Mouse (Mus musculus) NIH3T3 (cell line): ENCODE measurements around the gene Erp29.
A peak's percentile ranks its signal among the peaks of the same experiment; 100 is the strongest.

Source experiments
- DNase-seq: peaks from one replicate; pipeline ENCODE4 v3.0.0-alpha.2; 2012; ENCODE audit warnings: low read depth

The Erp29 gene

GRCm38 (mm10) chr5:121449976-121450375 lies 2.3 kb downstream of the Erp29 start:
- DNase-seq, result peak; percentile 85

- peak; percentile 52 for DNase-seq
Measured at GRCm38 (mm10) chr5:121448450-121448849, 3.9 kb downstream of the Erp29 start.

GRCm38 (mm10) chr5:121444870-121445269 lies 7.4 kb downstream of the Erp29 start:
- no peak for DNase-seq

GRCm38 (mm10) chr5:121443548-121443947 lies 8.8 kb downstream of the Erp29 start:
- DNase-seq, result peak; percentile 63

GRCm38 (mm10) chr5:121438756-121439155 lies 13.6 kb downstream of the Erp29 start:
- no peak for DNase-seq

GRCm38 (mm10) chr5:121438131-121438530 lies 14.2 kb downstream of the Erp29 start:
- peak; percentile 24 for DNase-seq

GRCm38 (mm10) chr5:121428954-121429353 lies 23.4 kb downstream of the Erp29 start:
- DNase-seq, result no peak

- no peak for DNase-seq
Measured at GRCm38 (mm10) chr5:121423297-121423696, 29.0 kb downstream of the Erp29 start.

- DNase-seq, result no peak
Measured at GRCm38 (mm10) chr5:121422787-121423186, 29.5 kb downstream of the Erp29 start.

GRCm38 (mm10) chr5:121420721-121421120 lies 31.6 kb downstream of the Erp29 start:
- no peak for DNase-seq

GRCm38 (mm10) chr5:121410975-121411374 lies 41.3 kb downstream of the Erp29 start:
- DNase-seq, result no peak

- no peak for DNase-seq
Measured at GRCm38 (mm10) chr5:121407856-121408255, 44.5 kb downstream of the Erp29 start.

GRCm38 (mm10) chr5:121400849-121401248 lies 51.5 kb downstream of the Erp29 start:
- DNase-seq, result no peak

- no peak for DNase-seq
Measured at GRCm38 (mm10) chr5:121400064-121400463, 52.2 kb downstream of the Erp29 start.

GRCm38 (mm10) chr5:121399540-121399939 lies 52.8 kb downstream of the Erp29 start:
- DNase-seq, result peak; percentile 61

- no peak for DNase-seq
Measured at GRCm38 (mm10) chr5:121398965-121399462, 53.3 kb downstream of the Erp29 start.

GRCm38 (mm10) chr5:121398146-121398964 lies 54.0 kb downstream of the Erp29 start:
- peak; percentile 26 for DNase-seq

- peak; percentile 99 for DNase-seq
Measured at GRCm38 (mm10) chr5:121397187-121398145, 54.8 kb downstream of the Erp29 start, which contains the start of gene Naa25. Gene Naa25, plus strand, starts transcription at chr5:121397936.

GRCm38 (mm10) chr5:121395621-121396020 lies 56.7 kb downstream of the Erp29 start:
- DNase-seq, result no peak

- no peak for DNase-seq
Measured at GRCm38 (mm10) chr5:121393402-121393801, 58.9 kb downstream of the Erp29 start.

GRCm38 (mm10) chr5:121392667-121393380 lies 59.5 kb downstream of the Erp29 start:
- DNase-seq, result peak; percentile 81

- peak; percentile 45 for DNase-seq
Measured at GRCm38 (mm10) chr5:121389691-121390090, 62.6 kb downstream of the Erp29 start.
